Mouse (Mus musculus) c-Kit-negative CD71-positive TER-119-positive erythroid progenitor cells, embryonic 14.5 days (primary cell): ENCODE measurements around the gene Krt1.

Experiments
- DNase-seq: peaks from one replicate; pipeline ENCODE4 v3.0.0-alpha.2; 2013; ENCODE audit warnings: low read depth, low spot score

The Krt1 gene

DNA sequence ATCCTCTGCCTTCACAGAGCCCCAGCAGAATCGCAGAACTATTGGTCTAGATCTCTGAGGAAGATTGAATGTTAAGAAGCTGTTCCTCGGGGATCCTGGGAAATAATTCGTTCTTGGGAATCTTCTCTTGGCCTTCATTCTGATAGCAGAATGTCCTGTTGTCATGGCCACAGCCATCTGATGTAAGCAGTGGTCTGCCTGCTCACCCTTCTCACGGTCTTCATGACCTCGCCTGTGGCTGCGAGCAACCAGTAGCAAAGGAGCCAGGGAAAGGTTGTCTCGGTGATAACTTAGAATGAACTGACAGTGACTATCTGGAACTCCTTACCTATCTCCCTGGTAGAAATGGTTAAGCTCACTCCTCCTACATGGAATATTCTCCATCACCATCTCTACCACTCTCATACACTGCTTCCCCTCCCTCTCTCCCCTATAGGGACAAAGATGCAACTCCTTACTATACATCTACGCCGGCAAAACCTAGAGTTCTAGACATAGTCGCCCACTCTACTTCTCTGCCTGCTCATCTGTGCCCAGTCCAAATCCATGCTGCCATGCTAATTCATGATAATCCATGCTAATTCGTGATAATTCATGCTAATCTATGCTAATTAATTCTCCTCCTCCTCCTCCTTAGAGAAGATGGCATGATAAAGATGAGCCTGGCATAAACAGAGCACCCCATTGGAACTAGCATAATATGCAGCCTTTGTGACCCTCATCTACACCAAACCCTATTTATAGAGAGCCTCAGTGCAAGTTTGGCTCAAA lies 47.4 kb downstream of the Krt1 start:
- no peak for DNase-seq

DNA sequence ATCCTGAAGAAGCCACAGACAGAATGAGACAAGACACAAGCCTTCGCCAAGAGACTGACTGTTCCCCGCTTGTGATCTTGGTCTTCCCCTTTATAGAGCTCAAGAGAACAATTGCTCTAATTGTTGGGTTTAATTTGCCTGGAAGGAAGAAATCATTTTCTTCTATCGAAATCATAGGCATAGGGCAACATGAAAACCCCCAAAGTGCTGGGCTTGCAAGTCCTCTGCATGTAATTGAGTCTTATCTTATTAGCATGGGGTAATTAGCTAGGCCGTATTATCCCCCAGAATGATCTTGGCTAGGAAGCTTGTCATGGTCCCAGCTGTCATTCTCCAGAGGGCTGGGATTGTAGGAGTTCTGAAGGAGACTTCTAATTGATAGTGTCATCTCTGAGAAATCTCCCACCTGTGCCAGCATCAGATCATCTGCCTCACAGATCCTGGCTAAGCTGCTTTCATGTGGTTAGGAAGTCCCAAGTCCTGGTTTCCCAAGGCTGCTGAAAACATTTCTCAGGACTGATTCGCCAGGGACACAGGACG lies 48.2 kb downstream of the Krt1 start, which contains the start of gene Krt73:
Krt73 (minus strand) TSS at position 51 of the 540 bp plus-strand sequence.
- no peak for DNase-seq
